Mouse (Mus musculus) megakaryocyte, embryonic 14.5 days (primary cell): Measurements from ENCODE around the gene Stx8.

ENCODE experiments used
- FLI1 ChIP-seq: IDR thresholded peaks from 2 replicates; pipeline ENCODE4 v1.6.1; 2012; ENCODE audit warnings: low read length, inconsistent platforms, mixed read lengths
- GATA1 ChIP-seq: IDR thresholded peaks from 3 replicates; pipeline ENCODE4 v1.6.1; 2012; ENCODE audit warnings: mixed read lengths, low read length, inconsistent platforms, borderline replicate concordance

- no peak for TF ChIP-seq GATA1
- TF ChIP-seq FLI1: no peak
Observed at GRCm38 (mm10) chr11:68168427-68168826, 202.4 kb downstream of the Stx8 start.
